Mouse (Mus musculus) cerebellum, adult 2 months (tissue): ENCODE measurements around the gene Cbx3.

ENCODE experiments used
- CTCF ChIP-seq: fragments of 200-500 bp; IDR thresholded peaks from 2 replicates; pipeline ENCODE4 v1.5.1; 2011; ENCODE audit warnings: low read depth, mild to moderate bottlenecking, control low read depth, low read length, moderate library complexity, borderline replicate concordance; ENCODE audit not compliant: insufficient read depth
- POLR2A ChIP-seq: fragments of 200-500 bp; IDR thresholded peaks from 2 replicates; pipeline ENCODE4 v1.6.1; 2011; ENCODE audit warnings: low read length, control low read depth, borderline replicate concordance; ENCODE audit not compliant: insufficient read depth

GRCm38 (mm10) chr6:51438826-51439330 is 31.3 kb upstream of the Cbx3 start:
- TF ChIP-seq POLR2A = no peak
- no peak for TF ChIP-seq CTCF
